Mouse (Mus musculus): ENCODE results near the gene Vwa3b.
A peak's percentile ranks its signal among the peaks of the same experiment; 100 is the strongest.

The Vwa3b gene

GRCm38 (mm10) chr1:37122306-37122705, 95.9 kb downstream of the Vwa3b start:
- DNase-seq (ENCODE audit: low read depth, low spot score), result peak; percentile 72

- DNase-seq (ENCODE audit: low read depth, low spot score), result peak; percentile 31
Observed at GRCm38 (mm10) chr1:37122798-37123197, 96.4 kb downstream of the Vwa3b start.

GRCm38 (mm10) chr1:37124696-37125349, 98.4 kb downstream of the Vwa3b start:
- DNase-seq (ENCODE audit: low read depth, low spot score), result no peak

GRCm38 (mm10) chr1:37130012-37130570, 103.7 kb downstream of the Vwa3b start:
- DNase-seq (ENCODE audit: low read depth, low spot score), result no peak

- no peak for DNase-seq (ENCODE audit: low read depth, low spot score)
Observed at GRCm38 (mm10) chr1:37131146-37131545, 104.8 kb downstream of the Vwa3b start.

- no peak for DNase-seq (ENCODE audit: low read depth, low spot score)
Observed at GRCm38 (mm10) chr1:37132433-37132832, 106.0 kb downstream of the Vwa3b start.

GRCm38 (mm10) chr1:37145966-37146365, 119.6 kb downstream of the Vwa3b start:
- DNase-seq (ENCODE audit: low read depth, low spot score), result no peak

GRCm38 (mm10) chr1:37149866-37150265, 123.5 kb downstream of the Vwa3b start:
- DNase-seq (ENCODE audit: low read depth, low spot score), result no peak

- DNase-seq (ENCODE audit: low read depth, low spot score), result no peak
Observed at GRCm38 (mm10) chr1:37151896-37152295, 125.5 kb downstream of the Vwa3b start.

GRCm38 (mm10) chr1:37166066-37166465, 139.7 kb downstream of the Vwa3b start:
- no peak for DNase-seq (ENCODE audit: low read depth, low spot score)

- DNase-seq (ENCODE audit: low read depth, low spot score), result peak; percentile 35
Observed at GRCm38 (mm10) chr1:37167918-37168317, 141.5 kb downstream of the Vwa3b start.

GRCm38 (mm10) chr1:37177874-37178273, 151.5 kb downstream of the Vwa3b start:
- DNase-seq (ENCODE audit: low read depth, low spot score), result no peak

- no peak for DNase-seq (ENCODE audit: low read depth, low spot score)
Observed at GRCm38 (mm10) chr1:37179852-37180251, 153.5 kb downstream of the Vwa3b start.

GRCm38 (mm10) chr1:37187050-37187449, 160.7 kb downstream of the Vwa3b start:
- no peak for DNase-seq (ENCODE audit: low read depth, low spot score)

- no peak for DNase-seq (ENCODE audit: low read depth, low spot score)
Observed at GRCm38 (mm10) chr1:37194607-37195006, 168.2 kb downstream of the Vwa3b start.

- DNase-seq (ENCODE audit: low read depth, low spot score), result no peak
Observed at GRCm38 (mm10) chr1:37201406-37201805, 175.0 kb downstream of the Vwa3b start.

- no peak for DNase-seq (ENCODE audit: low read depth, low spot score)
Observed at GRCm38 (mm10) chr1:37207743-37208142, 181.3 kb downstream of the Vwa3b start.

GRCm38 (mm10) chr1:37212375-37212774, 186.0 kb downstream of the Vwa3b start:
- no peak for DNase-seq (ENCODE audit: low read depth, low spot score)

- DNase-seq (ENCODE audit: low read depth, low spot score), result no peak
Observed at GRCm38 (mm10) chr1:37214144-37214543, 187.7 kb downstream of the Vwa3b start, which contains the start of gene Cnga3. TSS of gene Cnga3 (plus strand) at chr1:37214434.

- DNase-seq (ENCODE audit: low read depth, low spot score), result peak; percentile 67
Observed at GRCm38 (mm10) chr1:37218386-37218785, 192.0 kb downstream of the Vwa3b start.

GRCm38 (mm10) chr1:37219593-37219992, 193.2 kb downstream of the Vwa3b start:
- no peak for DNase-seq (ENCODE audit: low read depth, low spot score)

GRCm38 (mm10) chr1:37220134-37220907, 193.9 kb downstream of the Vwa3b start:
- peak; percentile 81 for DNase-seq (ENCODE audit: low read depth, low spot score)

GRCm38 (mm10) chr1:37222002-37222401, 195.6 kb downstream of the Vwa3b start:
- no peak for DNase-seq (ENCODE audit: low read depth, low spot score)
